Mouse (Mus musculus): ENCODE measurements around the gene Irf2bpl.

DNA sequence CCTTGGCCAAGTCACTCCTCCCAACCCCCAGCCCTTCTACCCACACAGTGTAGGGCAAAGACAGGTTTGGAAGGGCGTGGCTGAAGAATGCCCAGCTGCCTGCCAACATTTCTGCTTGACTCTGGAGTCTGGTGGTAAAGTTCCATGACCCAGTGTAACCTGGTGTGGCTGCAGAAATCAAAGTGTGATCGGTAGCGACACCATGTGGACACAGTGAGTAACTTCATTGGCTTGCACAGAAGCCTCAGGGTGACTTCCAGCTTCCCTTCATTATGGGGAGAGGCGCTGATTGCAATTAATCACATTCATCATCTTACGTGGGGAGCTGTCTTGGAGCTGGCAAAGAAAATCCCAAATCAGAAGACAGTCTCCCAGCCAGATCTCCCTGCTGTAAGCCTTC is 39.2 kb upstream of the Irf2bpl start:
- TF ChIP-seq SRF (IDR thresholded peaks at IDR 0.05; ENCODE audit: control insufficient read depth, insufficient read length, low read depth) (no peak), POLR2AphosphoS2 (IDR thresholded peaks at IDR 0.05; ENCODE audit: insufficient read length, low read depth) (peak; percentile 33), MAX (IDR thresholded peaks at IDR 0.05; ENCODE audit: low read depth) (no peak), REST (IDR thresholded peaks at IDR 0.05; ENCODE audit: insufficient read depth, insufficient read length) (no peak), E2F4 (IDR thresholded peaks at IDR 0.05; ENCODE audit: insufficient read depth) (no peak), POLR2A (IDR thresholded peaks at IDR 0.05; ENCODE audit: insufficient read length, low read depth) (no peak), TCF12 (IDR thresholded peaks at IDR 0.05; ENCODE audit: insufficient read depth, poor library complexity, severe bottlenecking) (no peak), TCF3 (IDR thresholded peaks at IDR 0.05; ENCODE audit: insufficient read length, low read depth) (no peak)

Data from myocyte (in vitro differentiated cells).